Mouse (Mus musculus) fibroblast of lung, adult 2 months (primary cell): ENCODE results near the gene 4921536K21Rik.

Experiments
- DNase-seq: peaks from one replicate; pipeline ENCODE4 v3.0.0-alpha.2; 2011; ENCODE audit warnings: low read depth

4921536K21Rik gene

GRCm38 (mm10) chr11:3853481-3854034 lies 41.3 kb downstream of the 4921536K21Rik start:
- DNase-seq = no peak

- no peak for DNase-seq
These were observed 41.9 kb downstream of the 4921536K21Rik start for GRCm38 (mm10) chr11:3853031-3853430.

- DNase-seq = no peak
These were observed 43.0 kb downstream of the 4921536K21Rik start for GRCm38 (mm10) chr11:3851872-3852271.

GRCm38 (mm10) chr11:3850746-3851277 lies 44.1 kb downstream of the 4921536K21Rik start:
- DNase-seq = no peak

- DNase-seq = no peak
These were observed 44.6 kb downstream of the 4921536K21Rik start for GRCm38 (mm10) chr11:3850315-3850614.

- no peak for DNase-seq
These were observed 45.2 kb downstream of the 4921536K21Rik start for GRCm38 (mm10) chr11:3849469-3850314.

- no peak for DNase-seq
These were observed 48.5 kb downstream of the 4921536K21Rik start for GRCm38 (mm10) chr11:3846351-3846750.

GRCm38 (mm10) chr11:3843943-3844734 lies 50.8 kb downstream of the 4921536K21Rik start:
- no peak for DNase-seq
